Mouse (Mus musculus) megakaryocyte, adult 5-6 weeks (primary cell): ENCODE results near the gene Whrn. TPM values are rescaled to one million over a fixed set of nuclear protein-coding genes. Genes with fewer than 3 reads are reported as not detected.
A peak's percentile ranks its signal among the peaks of the same experiment; 100 is the strongest.

ENCODE experiments used
- ATAC-seq: 2 replicates; pipeline ENCODE4 v1.8.0; 2016; ENCODE audit warnings: mild to moderate bottlenecking, inconsistent platforms; ENCODE audit not compliant: poor library complexity, severe bottlenecking
- total RNA-seq, 2 experiments: library from RNA; stranded (forward) in 1 of 2; stranded (reverse) in 1 of 2; fragments of 153-499, 151-499 nt in 1 of 2; fragments of 221-1000, 200-1000 nt in 1 of 2; gene quantifications; 2 replicates each; pipeline versions ENCODE4 v1.2.3 to v1.2.4; 2015 to 2017

Whrn gene
- total RNA-seq, 2 experiments from 2014 or later = 0.07 to 0.45 TPM

DNA sequence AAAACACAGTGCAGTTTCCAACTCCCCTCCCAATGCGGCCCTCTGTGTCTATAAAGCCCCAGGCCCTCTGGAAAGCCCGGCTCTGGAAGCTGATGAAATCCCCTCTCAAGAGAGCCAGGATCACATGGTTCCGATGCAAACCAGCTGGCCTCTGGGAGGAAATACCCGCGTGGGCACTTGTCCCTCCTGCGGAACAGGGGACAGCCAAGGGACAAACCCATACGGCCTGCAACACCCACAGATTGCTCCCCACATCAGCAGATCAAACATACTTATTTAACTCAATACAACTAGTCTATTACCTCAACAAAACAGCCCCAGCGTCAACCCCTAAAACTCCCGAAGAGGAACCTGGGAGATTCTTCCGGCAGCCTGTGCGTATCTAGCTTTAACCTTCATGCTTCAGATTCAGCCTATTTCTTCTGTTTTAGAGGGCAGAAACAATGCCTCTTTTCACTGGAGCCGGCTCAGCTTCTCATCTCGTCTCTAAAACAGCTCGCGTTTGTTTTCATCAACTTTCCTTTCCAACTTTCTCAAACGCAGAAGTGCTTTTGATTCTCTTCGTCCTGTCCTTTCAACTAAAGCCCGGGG, 86.4 kb downstream of the Whrn start:
- ATAC-seq = no peak

DNA sequence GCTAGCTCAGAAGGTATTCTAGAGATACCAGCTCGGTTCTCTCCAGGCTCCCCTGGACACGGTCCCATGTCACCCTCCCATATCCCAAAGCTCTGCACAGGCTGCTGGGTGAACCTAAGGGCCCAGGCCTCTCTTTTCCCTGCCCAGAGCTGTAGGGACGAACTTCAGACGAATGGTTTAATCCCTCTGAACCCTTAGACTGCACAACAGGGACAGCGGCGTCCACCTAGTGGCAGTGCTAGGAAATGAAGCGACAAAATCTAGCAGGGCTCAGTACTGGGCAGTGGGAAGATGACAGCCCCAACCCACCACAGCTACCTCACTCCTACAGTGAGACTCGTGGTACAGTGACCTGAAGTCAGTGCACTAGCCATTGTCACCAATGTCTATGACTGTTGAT, 87.1 kb downstream of the Whrn start:
- peak; percentile 50 for ATAC-seq

DNA sequence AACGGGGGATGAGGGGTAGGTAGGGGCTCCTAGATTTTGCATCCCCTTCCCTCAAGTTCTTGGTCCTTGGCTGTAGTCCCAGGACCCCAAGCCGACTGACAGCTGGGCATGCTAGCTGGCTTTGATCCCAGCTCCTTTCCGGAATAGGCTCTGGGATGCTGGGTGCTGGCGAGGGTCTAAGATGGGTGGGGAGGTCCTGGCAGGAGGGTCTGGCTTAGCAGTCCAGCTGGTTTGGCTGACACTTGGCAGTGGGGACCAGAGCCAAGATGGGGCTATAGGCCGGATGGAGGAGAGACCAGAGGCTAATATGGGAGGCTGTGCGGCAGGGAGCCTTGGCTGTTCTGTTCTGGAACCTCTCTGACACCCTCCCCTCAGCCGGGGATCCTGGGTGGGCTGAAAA, 87.5 kb downstream of the Whrn start:
- no peak for ATAC-seq

DNA sequence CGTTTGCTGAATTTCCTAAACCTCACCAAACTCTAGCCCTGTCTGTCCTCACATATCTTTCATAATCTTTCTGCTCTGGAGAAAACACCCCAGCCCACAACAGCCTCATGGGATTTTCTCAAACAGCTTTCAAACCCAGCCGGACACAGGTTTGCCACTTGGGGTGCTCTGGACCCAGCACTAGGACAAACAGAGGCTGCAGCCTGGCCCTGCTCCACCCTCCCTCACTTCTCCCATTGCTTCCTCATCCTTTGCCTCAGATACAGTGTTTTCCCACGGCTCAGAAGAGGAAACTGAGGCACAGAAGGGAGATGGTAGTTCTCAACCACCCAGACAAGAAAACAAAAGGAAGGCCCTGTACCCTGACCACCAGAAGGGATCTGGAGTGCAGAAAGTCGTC, 90.1 kb downstream of the Whrn start:
- ATAC-seq = no peak

DNA sequence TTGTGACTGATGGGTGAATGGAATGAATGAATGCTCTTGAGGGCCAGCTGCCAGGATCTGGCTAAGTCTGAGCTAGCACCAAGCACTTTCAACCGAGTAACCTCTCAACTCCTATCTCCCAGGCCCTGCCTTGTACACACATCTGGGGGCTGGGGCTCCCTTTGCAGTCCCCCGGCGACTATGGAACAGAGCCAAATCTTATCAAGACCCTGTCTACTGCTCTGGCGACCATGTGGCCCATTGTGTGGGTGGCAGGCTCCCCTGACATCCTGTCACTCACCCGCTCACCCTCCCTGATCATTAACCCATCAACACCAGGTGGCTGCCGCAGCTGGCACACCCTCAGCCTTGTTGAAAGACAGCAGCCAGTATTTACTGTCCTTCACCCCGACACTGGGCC, 90.7 kb downstream of the Whrn start:
- ATAC-seq = no peak

DNA sequence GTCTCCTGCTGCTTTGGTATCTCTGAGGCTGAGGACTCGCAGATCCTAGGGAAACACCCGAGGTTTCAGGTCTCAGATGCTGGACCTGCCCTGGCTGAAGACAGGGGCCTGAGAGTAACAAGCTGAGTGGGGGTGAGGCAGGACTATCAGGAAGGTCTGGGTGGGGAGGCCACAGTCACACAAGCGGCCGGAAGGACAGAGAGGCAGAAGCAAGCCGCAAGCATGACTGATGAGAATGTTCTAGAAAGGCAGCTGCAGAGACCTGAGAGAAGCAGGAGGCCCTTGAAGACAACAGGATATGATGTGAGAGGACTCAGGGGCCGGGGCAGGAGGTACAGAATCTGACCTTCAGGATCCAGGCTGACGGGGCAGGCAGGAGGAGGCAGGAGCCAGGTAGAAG, 91.6 kb downstream of the Whrn start:
- peak; percentile 4; the same call in 1 of the 2 replicates for ATAC-seq

DNA sequence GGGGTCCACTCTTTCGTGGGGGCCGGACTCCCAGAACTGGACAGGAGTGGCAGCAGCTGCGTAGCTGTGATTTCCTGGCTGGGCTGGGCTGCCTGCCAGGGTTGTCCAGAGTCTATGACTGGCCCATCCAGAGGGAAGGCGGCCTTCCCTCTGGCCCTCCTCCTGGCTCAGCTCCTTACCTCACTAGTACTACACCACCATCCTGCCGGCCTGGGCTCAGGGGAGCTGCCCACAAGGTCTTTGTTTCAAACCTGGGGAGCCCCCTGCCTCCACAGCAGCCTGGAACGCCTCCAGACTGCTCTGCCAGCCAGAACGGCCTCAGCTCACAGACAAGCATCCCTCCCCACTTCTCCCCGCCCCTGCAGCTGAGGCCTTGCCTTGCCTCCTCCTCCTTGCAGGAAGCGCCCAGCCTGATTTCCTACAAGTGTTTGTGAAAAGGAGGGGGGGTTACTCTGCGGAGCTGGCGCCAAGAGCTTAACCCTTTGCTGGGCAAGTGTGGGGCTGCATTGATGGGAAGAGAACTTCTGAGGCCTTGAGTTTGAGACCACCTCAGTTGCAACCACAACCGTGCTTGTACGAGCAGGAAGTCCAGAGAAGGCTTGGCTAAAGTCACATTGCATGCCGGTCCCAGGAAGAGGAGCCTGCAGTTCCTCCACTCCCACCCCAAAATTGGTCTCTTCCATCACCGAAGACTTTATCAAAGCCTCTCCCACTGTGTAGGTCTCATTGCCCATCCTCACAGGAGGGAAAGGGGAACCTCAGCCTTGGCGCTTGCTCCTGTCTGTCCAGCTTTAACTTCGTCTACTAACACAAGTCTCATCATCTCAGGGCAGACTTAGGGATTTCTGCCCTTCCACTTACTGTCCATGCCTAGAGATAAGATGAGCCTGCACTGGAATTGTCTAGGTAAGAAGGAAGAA, 92.5 kb downstream of the Whrn start, which contains the start of gene Akna:
TSS of gene Akna (minus strand) at position 315 of the 920 bp plus-strand sequence.
- ATAC-seq = peak; percentile 30

DNA sequence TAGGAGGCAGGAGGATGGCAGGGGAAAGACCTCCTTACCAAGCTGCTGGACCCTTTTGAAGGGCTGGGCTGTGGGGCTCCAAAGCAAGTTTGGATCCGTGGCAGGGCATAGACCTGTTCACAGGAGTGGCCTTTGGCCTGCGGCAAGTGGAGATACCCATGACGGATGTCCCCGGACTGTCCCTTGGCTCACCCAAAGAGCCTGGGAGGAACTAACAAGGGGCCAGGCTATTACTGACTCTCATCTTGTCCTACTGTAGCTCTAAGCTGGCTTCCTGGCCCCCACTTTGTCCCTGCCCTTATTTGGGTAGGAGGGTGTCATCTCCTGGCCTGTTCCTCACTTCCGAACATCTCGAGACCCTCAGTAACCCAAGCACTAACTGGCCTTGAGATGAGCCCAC, 93.2 kb downstream of the Whrn start:
- ATAC-seq = no peak

DNA sequence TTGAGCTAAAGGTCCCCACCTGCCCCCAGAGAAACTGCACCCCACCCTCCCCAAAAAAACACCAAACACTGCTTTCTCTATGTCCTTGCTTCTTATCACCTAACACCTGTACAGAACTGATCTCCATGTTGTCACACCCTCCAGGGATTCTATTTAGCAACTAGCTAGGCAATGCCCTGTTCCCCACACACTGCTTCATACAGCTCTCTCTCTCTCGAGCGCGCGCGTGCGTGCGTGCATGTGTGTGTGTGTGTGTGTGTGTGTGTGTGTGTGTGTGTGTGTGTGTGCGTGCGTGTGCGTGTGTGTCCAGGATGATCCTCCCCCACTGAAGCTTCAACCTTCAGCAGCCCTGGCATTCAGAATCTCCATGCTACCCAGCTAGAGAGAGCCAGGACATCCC, 93.7 kb downstream of the Whrn start:
- ATAC-seq = no peak

DNA sequence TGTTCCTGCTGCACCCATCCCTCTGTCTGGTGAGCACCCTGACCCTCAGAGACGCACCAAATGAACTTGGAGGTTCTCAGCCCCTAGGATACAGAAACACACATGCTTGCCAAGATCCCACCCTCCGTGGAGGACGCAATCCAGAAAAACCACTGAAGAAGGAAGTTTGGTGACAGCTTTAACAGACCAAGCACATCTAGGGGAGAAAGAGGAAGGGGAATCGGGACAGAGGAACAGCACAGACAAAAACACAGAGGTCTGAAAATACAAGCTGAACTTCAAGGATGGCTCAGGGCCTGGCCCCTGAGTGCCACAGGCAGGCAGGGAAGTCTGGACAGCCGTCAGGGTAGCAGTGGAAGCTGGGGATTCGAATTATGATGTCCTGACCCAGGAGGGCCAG, 94.2 kb downstream of the Whrn start:
- peak; percentile 10 for ATAC-seq

DNA sequence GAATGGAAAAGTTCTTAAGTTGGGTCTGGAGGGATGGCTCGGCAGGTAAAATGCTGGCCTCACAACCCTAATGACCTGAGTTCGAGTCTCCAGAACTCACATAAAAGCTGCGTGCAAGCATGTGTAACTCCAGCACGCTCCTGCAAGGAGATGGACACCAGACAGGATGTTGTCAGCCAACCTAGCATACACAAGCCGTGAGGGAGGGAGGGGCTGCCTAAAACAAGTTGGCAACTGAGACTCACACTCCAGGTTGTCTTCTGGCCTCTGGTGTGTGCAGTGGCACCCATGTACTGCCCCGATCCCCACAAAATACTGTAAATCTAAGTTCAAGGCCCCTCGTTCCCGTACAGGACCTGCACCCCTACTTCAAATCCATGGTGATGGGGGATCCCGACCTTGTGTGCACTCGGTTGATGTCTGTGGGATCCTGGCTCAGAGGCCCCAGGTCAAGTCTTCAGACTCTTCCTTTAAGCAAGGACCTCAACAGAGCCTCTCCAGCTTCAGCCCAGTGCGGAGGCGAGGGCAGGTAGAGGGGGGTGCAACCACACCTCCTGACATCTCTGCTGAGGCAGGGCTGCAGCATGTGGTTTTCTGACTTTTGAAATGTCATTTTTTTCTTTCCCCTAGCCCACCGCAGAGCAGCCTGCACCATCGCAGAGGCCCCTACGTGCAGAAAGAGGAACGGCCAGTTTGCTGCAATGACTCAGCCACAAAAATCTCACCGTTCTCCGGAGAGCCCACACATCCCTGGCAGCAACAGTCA, 95.1 kb downstream of the Whrn start:
- peak; percentile 31 for ATAC-seq

DNA sequence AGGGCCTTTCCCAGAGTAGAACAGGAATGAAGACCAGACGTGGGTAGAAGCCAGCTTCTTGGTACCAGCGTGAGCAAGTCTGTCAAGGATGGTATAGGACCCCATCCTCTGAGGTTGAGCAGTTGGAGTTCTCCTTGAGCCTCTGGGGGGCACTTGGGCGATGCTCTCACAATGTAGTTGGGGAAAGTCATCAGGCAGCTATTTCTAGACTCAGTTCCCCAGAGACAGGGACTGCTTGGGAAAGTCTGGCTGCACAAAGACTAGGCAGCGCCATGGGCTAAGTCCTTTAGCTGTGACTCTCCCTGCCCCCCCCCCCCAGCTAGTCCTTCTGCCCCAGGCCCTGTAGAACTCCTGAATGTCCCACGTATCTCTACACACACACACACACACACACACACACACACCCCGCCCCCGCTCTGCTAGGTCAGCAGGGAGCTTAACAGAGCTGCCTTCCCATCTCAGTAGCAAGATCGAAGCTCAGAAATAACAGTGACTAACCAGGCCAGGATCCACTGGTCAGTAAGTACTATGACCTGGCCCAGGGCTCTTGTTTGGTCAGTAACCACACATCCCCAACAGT, 96.0 kb downstream of the Whrn start:
- no peak for ATAC-seq

DNA sequence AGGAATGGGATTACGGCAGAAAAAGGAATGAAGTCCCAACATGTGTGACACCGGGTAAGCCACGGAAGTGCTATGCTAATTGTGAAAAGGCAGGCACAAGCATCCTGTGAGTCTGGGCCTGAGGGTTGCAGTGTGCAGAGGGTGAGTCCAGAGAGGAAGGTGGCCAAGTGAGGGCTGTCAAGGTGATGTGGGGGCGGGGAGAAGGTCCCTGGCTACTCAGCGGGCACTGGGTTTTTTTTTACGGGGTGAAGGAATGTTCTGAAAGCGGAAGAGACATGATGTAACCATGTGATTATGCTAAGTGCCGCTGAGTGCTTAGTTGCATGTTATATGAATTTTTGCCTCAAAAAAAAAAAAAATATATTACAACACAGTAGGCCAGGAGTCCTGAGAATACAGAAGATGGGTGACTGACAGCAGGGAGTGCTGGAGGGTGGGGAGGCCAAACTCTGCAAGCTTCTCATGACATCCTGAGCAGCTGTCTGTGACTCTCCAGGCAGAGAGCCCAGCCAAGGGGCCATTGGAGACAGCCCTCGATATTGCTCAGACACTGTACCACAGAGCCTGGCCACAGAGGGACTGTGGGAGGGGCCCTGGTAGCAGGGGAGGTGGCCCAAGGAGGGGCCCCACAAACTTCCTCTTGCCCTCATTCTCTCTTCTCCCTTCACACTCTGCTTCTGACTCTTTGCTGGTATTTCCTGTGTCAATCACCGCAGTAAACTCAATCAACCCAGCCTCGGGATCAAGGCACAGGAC, 96.8 kb downstream of the Whrn start:
- peak; percentile 55 for ATAC-seq

DNA sequence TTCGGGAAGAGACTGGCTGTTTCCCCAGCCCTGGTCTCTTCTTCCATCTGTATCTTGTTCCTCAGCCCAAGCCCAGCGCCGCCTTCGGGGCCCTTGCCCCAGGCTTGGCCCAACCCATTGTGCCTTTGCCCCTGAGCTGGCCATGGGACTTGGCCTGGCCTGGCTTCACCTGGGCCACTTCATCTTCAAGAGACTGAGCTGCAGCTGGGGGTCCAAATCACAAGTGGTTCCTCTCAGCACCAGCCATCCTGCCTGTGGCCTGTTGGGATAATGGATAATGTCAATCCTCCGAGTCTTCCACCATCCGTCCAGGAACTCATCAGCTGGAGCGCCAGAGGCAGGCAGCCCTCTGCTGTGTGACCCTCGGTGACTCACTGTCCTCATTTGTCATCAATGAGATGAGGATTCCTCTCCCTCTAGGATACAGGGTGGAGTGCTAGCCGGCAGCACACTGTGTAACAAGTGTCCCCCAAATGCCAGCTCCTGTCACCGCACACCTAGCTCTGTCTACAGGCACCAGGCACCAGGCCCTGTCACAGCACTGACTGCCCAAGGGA, 97.7 kb downstream of the Whrn start:
- ATAC-seq = no peak

DNA sequence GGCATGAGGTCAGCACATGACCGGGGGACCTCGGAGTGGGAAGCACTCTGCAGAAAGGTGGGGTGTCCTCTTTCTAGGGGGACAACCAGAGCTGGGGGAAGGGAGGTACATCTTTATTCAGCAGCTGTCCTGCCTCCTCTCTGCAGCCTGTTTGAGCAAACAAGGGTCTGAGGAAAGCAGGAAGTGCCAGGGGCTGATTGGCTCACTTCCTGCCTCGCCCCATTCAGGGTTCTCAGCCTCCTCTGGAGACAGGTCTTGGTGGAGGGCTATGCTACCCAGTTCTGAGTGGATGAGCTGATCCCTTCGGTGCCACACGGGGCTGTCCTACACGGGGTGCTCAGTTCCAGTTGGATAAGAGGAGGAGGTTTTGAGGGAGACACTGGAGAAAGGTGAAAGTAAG, 104.5 kb downstream of the Whrn start:
- peak; percentile 86 for ATAC-seq

DNA sequence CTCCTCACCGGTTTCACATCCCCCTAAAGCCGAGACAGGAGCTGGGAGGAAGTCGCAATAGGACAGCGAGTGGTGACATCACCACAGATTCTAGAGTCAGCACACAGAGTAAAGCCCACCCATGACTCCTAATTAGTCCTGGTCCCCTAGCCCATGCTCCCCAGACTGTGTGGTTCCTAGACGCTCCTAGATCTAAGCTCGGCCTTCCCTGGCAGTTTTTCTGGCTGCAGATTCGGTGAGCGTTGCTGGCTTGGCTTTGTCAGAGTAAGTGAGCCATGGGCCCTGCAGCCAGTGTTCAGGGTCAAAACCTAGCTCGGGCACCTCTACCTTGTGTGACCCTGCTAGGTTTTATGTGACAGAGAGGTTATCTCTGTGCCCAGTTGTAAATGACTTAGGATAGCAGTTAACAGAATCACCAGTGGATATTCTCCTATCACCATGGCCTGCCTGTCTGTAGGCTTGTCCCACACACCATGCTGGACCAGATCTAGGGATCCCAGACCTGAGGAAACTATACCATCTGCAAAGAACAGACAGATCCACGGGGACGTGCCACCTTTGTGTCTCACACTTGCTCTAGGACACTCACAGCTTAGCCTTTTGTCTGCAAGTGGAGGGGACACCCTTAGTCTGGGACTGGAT, 105.8 kb downstream of the Whrn start:
- ATAC-seq = peak; percentile 44

DNA sequence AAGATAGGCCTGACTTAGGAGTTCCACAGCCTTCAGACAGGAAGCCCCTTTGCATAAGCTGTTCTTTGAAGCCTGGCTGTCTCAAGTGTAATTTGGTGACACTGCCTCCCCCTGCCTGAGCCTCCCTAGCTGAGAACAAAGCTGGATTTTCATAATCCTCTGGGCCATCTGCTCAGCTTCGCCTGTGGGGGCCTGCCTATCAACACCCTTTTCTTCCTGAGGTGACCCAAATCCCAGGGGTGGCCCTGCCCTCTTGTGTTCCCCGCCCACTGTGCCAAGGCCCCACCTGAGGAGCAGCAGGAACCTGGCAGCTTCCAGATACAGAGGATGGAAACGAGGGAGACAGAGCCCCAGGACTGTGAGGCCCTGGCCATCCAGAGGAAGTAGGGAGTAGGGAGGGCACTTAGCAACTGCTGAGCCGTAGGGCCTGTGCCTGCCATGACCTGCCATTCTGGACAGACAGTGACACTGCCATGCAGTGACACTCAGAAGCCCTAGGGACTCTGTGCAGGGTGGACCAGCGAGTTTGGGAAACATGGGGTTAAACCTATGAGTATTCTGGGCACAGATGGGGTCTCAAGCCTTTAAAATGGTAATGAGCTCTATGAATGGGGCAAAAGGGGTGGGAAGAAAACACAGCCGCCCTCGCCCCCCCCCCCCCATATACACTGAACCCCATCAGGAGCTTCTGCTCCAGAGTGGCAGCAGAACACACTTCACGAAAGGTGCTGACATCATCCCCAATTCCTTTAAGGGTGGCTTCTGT, 106.5 kb downstream of the Whrn start:
- ATAC-seq = no peak

DNA sequence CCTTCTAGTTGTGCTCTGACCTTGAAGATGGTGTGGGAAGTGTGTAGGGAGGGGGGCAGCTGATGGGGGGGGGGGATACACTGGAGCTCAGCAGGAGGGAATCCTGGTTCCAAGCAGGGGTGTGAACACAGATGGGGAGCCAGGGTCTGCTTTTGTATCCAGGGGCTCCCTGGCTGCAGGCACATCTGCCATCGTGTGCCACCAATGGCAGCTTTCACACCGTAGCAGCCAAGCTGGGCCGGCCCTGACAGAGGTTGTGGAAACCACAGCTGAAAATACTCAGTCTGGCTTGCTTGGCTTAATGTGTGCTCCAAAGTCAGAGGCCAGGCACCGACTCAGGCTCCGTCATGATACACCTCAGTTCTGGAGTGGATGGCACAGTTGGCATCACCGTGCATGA, 107.8 kb downstream of the Whrn start:
- no peak for ATAC-seq

DNA sequence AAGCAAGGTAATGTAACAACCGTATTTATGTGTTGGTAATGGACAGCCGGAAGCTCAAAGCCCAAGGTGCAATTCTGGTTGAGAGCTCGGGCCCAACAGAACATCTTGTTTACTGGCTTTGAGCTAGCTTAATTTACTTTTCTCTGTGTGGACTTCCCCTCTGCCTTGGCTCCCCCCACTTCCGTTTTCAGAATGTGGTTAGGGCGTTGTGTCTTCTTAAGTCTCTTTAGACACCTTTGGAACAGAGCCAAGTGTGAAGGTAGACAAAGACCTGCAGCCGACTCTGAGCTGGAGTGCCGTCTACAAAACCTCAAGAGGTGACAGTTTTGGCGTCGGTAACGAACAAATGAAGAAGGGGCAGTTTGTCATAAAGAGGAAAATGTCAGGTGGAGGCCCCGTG, 110.0 kb downstream of the Whrn start:
- ATAC-seq = peak; percentile 73
